Mouse (Mus musculus) liver, postnatal 0 days (tissue): ENCODE data around the gene 9530003J23Rik. TPM values are rescaled to one million over a fixed set of nuclear protein-coding genes. Genes with fewer than 3 reads are reported as not detected.

Source experiments
- ATAC-seq: fragments of 200-750 bp; cut with Nextera tagmentation; 2 replicates; pipeline ENCODE4 v1.8.0; 2017; ENCODE audit warnings: mild to moderate bottlenecking, moderate library complexity
- DNase-seq: peaks from one replicate; pipeline ENCODE4 v3.0.0-alpha.2; 2016
- H3K27ac ChIP-seq: fragments of 300-500 bp; sonication (generic); 2 replicates; pipeline ENCODE4 v1.5.1; 2014; ENCODE audit warnings: antibody characterized with exemption, moderate library complexity, mild to moderate bottlenecking, low read depth
- H3K27me3 ChIP-seq: fragments of 300-500 bp; sonication (generic); 2 replicates; pipeline ENCODE4 v1.6.1; 2014; ENCODE audit warnings: low read length, control low read depth, mixed read lengths; ENCODE audit not compliant: insufficient read depth
- H3K36me3 ChIP-seq: fragments of 300-500 bp; sonication (generic); replicated peaks from 2 replicates; pipeline ENCODE4 v1.6.1; 2014; ENCODE audit warnings: mild to moderate bottlenecking, control low read depth, low read length, moderate library complexity, mixed read lengths; ENCODE audit not compliant: insufficient read depth
- H3K4me1 ChIP-seq: fragments of 300-500 bp; sonication (generic); 2 replicates; pipeline ENCODE4 v1.6.1; 2014; ENCODE audit warnings: antibody characterized with exemption, mild to moderate bottlenecking, control low read depth; ENCODE audit not compliant: insufficient read depth
- H3K4me2 ChIP-seq: fragments of 300-500 bp; sonication (generic); 2 replicates; pipeline ENCODE4 v1.6.1; 2014; ENCODE audit warnings: low read depth, mild to moderate bottlenecking, low read length, moderate library complexity, mixed read lengths
- H3K4me3 ChIP-seq: fragments of 300-500 bp; sonication (generic); 2 replicates; pipeline ENCODE4 v1.5.1; 2014; ENCODE audit warnings: low read depth, low read length
- H3K9ac ChIP-seq: fragments of 300-500 bp; sonication (generic); replicated peaks from 2 replicates; pipeline ENCODE4 v1.6.1; 2014; ENCODE audit warnings: mild to moderate bottlenecking, moderate library complexity
- H3K9me3 ChIP-seq: fragments of 300-500 bp; sonication (generic); 2 replicates; pipeline ENCODE4 v1.6.1; 2016; ENCODE audit warnings: mild to moderate bottlenecking, control low read depth, low read length, mixed read lengths
- CTCF ChIP-seq: sonication (generic); IDR thresholded peaks from 2 replicates; pipeline ENCODE4 v1.5.1; 2016; ENCODE audit warnings: antibody characterized with exemption, low read depth
- EP300 ChIP-seq: IDR thresholded peaks from 2 replicates; pipeline ENCODE4 v1.6.1; 2016; ENCODE audit warnings: antibody characterized with exemption, low read depth, mild to moderate bottlenecking
- WGBS: fragments of 180-500 bp; shearing (Covaris S2); extraction: QIAGEN DNeasy Blood & Tissue Kit; methylation state at CpG from one replicate; pipeline ENCODE4 v1.1.7; 2014; ENCODE audit not compliant: insufficient replicate concordance; 5-methylcytosine and 5-hydroxymethylcytosine counted together
- polyA plus RNA-seq: library from polyadenylated mRNA; unstranded; fragments of >200 nt; fragmentation: Nextera tagmentation; extraction: Ambion mirVana; gene quantifications from 2 replicates; pipeline ENCODE4 v1.2.1, GENCODE M21; 2015

The 9530003J23Rik gene
- polyA plus RNA-seq, 1 experiment from 2014 or later = not detected

GRCm38 (mm10) chr10:117195748-117196147 is 42.8 kb downstream of the 9530003J23Rik start:
- TF ChIP-seq CTCF (no peak), EP300 (no peak)
- no peaks in the 10 kb centered on the region for H3K27me3 ChIP-seq
- H3K4me1 ChIP-seq = peaks cover 5% of the 10 kb centered on the region; the same call in 1 of the 2 replicates
- no peaks in the 10 kb centered on the region for H3K9me3 ChIP-seq
- ATAC-seq (peak; percentile 36; the same call in 1 of the 2 replicates), DNase-seq (no peak)
- H3K4me2 ChIP-seq = no peak overlapping the region
- 81% methylated on average over 4 of the region's 4 CpGs for WGBS
- H3K27ac ChIP-seq = no peak overlapping the region
- no peak overlapping the region for H3K9ac ChIP-seq
- H3K36me3 ChIP-seq = no peaks in the 10 kb centered on the region
- no peak overlapping the region for H3K4me3 ChIP-seq

DNA sequence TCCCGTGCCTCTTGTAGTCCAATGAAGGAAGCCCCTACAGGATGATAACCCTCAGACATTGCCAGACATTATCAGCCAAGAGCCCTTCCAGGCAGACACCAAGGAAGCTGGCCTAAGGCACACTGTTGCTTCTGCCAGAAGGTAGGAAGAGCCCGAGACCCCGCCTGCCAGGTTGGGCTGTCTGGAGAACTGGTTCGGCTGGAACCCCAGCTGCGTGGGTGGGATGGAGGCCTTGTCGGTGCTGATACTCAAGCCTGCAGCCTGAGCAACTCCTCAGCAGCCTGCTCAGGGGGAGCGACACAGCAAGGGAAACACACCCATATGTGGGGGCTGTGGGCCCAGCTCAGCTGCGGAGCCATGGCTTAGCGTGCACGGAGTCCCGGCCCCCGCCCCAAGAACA is 43.5 kb downstream of the 9530003J23Rik start:
- Histone ChIP-seq H3K4me2 (no peak overlapping the region), H3K4me1 (peaks cover 5% of the 10 kb centered on the region; the same call in 1 of the 2 replicates), H3K36me3 (no peaks in the 10 kb centered on the region), H3K4me3 (no peak overlapping the region), H3K27ac (no peak overlapping the region), H3K9ac (no peak overlapping the region), H3K27me3 (no peaks in the 10 kb centered on the region), H3K9me3 (no peaks in the 10 kb centered on the region)
- TF ChIP-seq CTCF (no peak), EP300 (no peak)
- no peak for DNase-seq
- ATAC-seq = no peak
- 83% methylated on average over 12 of the region's 12 CpGs for WGBS

DNA sequence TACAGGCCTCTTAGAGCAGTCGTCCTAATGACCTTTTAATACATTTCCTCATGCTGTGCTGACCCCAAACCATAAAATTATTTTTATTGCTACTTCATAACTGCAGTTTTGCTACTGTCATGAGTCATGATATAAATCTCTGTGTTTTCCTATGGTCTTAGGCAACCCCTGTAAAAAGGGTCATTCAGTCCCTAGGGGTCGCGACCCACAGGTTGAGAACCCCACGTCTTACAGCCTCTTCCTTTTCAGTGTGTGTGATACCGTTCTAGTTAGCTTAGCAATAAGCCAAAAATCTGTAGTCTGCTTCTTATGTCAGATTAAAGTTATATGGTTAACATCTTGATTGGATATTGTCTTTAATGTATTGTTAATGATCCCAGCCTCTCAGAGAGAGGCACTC is 45.1 kb downstream of the 9530003J23Rik start:
- no peaks in the 10 kb centered on the region for H3K9me3 ChIP-seq
- peaks cover 5% of the 10 kb centered on the region; the same call in 1 of the 2 replicates for H3K4me1 ChIP-seq
- no peaks in the 10 kb centered on the region for H3K36me3 ChIP-seq
- DNase-seq (no peak), ATAC-seq (no peak)
- WGBS = 79% methylated on average over 5 of the region's 5 CpGs
- H3K9ac ChIP-seq = no peak overlapping the region
- no peaks in the 10 kb centered on the region for H3K27me3 ChIP-seq
- H3K27ac ChIP-seq = no peak overlapping the region
- no peak overlapping the region for H3K4me2 ChIP-seq
- no peak overlapping the region for H3K4me3 ChIP-seq
- TF ChIP-seq CTCF = no peak
- no peak for TF ChIP-seq EP300

DNA sequence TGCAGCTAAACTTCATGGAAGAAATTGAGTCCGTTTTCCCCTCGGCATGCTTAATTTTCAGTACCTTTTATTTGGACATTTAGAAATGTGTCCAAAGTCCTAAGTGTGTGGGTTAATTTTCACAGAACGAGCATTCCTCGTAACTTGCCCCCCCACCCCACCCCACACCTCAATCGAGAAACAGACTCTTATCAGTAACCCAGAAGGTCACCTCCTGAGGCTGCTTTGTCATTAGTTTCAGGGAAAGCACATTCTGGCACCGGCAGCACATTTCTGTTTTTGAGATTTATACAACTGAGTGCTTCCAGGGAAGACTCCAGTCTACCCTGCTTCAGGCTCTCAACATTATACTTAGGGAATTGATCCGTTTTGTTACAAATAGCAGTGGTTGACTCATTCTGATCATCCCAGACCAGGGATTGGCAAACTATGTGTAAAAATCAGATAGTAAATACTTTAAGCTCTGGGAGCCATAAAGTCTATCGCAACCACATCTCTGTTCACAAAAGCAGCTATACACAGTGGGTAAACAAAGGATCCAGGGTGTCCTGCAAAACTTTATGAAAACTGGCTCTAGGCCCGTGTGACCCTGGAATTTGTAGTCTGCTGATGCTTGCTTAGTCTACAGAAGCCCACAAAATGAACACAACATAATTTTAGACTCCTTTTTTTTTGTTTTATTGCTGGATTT is 53.0 kb downstream of the 9530003J23Rik start:
- TF ChIP-seq CTCF = no peak
- no peaks in the 10 kb centered on the region for H3K4me1 ChIP-seq
- H3K27me3 ChIP-seq = no peaks in the 10 kb centered on the region
- H3K4me3 ChIP-seq = no peak overlapping the region
- no peak overlapping the region for H3K9ac ChIP-seq
- H3K36me3 ChIP-seq = no peaks in the 10 kb centered on the region
- peak; percentile 57; the same call in 1 of the 2 replicates for ATAC-seq
- H3K27ac ChIP-seq = no peak overlapping the region
- no peak for DNase-seq
- 43% methylated on average over 9 of the region's 9 CpGs for WGBS
- peak overlapping the region; percentile 1 for H3K4me2 ChIP-seq
- no peaks in the 10 kb centered on the region for H3K9me3 ChIP-seq

Other genes starting within 250 kb of the 9530003J23Rik start
- gene Lrrc10, start 193.4 kb downstream of the 9530003J23Rik start, polyA plus RNA-seq = not detected in 2 replicates
- 101 and 105 TPM in 2 replicates for gene Cct2, start 174.9 kb downstream of the 9530003J23Rik start, polyA plus RNA-seq
- gene Frs2, start 90.2 kb downstream of the 9530003J23Rik start, polyA plus RNA-seq = 7.7 and 8.0 TPM in 2 replicates
- 31.2 and 32.2 TPM in 2 replicates for gene Yeats4, start 14.2 kb downstream of the 9530003J23Rik start, polyA plus RNA-seq
- gene Lyz2, start 43.6 kb upstream of the 9530003J23Rik start, polyA plus RNA-seq = 542 and 556 TPM in 2 replicates
- gene Lyz1, start 54.2 kb upstream of the 9530003J23Rik start, polyA plus RNA-seq = 0.42 and 0.85 TPM in 2 replicates
- 34.4 and 38.6 TPM in 2 replicates for gene Cpsf6, start 141.3 kb upstream of the 9530003J23Rik start, polyA plus RNA-seq